Mouse (Mus musculus) mouse trophoblast stem cell (cell line): ENCODE results near the gene Ly6g6c.

Source experiments
- in situ Hi-C, 2 experiments: fragments of 300-500 bp; cut with MseI, MboI; formaldehyde crosslinking; loops; 2 replicates in 1 of 2; 3 replicates in 1 of 2; pipeline ENCODE4 v1.15.1; 2025

Ly6g6c gene

GRCm38 (mm10) chr17:35080710-35081109, 15.5 kb downstream of the Ly6g6c start:
- in situ Hi-C loops, result no loop called here

DNA sequence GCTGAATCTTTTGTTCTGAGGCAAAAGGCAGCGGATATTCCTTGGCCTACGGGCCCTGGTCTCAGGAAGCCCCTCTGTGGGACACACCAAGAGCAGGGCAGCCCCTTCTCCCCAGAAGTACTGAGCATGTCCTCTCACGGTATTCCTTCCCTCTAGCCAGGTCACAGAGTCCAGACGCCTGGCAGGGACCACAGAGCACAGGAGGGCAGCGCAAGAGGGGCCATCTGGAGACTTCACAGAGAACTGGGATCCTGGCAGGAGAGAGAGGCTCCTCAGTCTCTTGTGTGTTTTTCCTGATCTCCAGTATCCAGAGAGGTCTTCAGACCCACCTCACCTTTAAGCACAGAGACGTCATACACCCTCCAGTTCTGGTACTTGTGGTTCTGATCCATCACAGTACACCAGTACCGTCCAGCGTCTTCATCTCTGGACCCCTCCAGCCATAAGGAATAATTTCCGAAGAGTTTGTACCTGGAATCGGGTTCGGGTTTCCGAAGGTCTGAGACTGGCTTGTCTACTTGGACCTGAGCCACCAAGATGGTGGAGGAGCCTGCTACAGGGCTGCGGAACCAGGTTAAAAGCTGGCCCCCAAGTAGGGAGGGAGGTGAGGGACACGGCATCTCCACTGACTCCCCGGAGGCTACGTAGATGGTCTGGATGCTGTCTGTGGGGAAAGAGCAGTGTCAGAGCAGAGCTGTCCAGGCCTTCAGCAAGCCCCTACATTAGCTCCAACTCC, 17.8 kb downstream of the Ly6g6c start:
- in situ Hi-C loops, result no loop called here

DNA sequence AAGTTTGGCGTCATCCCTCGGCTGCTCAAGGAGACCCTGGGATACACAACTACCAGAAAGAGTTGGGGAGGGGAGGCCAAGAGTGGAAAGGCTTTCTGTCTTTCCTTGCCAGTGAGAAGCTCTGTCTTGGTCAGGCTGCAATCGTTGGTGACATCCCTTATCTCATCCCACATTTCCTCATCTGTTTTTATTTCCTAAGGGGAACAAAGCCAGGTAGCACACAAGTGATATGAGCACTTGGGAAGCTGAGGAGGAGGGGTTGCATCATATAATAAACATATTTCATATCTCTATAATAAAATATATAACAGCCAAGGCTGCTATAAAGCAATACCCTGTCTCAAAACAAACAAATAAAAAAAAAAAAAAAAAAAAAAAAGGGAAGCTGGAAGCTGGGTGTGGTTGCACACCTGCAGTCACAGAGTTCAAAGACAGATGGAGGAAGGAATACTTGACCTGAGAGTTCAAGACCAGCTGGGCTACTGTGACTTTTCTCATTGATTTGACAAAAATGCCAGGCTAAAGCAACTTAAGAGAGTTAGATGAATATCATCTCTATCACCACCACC, 18.8 kb downstream of the Ly6g6c start:
- in situ Hi-C loops, result no loop called here

- in situ Hi-C loops, result no loop called here
These were observed 20.1 kb downstream of the Ly6g6c start, which contains the start of gene Ly6g6f for GRCm38 (mm10) chr17:35085208-35085865. TSS of gene Ly6g6f (minus strand) at chr17:35085610.

GRCm38 (mm10) chr17:35088151-35088550, 23.0 kb downstream of the Ly6g6c start:
- in situ Hi-C loops, result no loop called here

- in situ Hi-C loops, result no loop called here
These were observed 23.8 kb downstream of the Ly6g6c start, which contains the start of gene Abhd16a for GRCm38 (mm10) chr17:35088825-35089644. TSS of gene Abhd16a (plus strand) at chr17:35089263.

GRCm38 (mm10) chr17:35090166-35090932, 25.2 kb downstream of the Ly6g6c start:
- in situ Hi-C loops, result no loop called here

DNA sequence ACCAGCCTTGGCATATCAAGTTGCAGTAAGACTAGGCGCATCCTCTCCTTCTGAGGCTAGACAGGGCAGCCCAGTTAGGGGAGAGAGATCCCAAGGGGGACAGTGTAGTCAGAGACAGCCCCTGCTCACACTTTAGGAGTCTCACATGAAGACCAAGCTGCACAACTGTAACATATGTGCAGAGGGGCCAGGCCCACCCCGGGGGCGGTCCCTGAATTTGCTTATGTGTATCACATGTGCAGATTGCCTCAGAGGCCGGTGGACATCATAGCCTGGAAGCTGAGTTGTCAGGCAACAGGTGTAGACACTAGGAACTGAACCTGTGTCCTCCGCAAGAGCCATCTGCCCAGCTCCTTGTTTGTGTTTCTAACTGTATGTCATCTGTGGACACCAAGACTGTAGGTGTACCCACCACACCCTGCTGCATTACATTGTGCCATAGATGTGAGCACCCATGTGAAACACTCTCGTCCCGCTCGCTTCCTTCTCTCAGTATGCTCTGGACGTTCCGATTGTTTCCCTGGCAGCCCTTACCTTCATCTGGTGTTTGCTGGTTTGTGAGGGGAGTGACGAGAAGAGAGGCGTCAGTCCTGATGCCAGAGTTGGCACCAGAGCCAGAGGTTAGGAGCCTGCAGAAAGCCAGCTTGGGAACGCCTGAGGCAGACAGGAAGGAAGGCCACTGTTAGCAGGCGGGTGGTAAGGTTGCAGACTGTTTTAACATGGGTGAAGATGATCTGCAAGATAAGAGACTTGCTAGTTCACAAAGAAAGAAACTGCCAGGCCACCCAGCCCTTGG, 27.4 kb downstream of the Ly6g6c start:
- in situ Hi-C loops, result no loop called here

DNA sequence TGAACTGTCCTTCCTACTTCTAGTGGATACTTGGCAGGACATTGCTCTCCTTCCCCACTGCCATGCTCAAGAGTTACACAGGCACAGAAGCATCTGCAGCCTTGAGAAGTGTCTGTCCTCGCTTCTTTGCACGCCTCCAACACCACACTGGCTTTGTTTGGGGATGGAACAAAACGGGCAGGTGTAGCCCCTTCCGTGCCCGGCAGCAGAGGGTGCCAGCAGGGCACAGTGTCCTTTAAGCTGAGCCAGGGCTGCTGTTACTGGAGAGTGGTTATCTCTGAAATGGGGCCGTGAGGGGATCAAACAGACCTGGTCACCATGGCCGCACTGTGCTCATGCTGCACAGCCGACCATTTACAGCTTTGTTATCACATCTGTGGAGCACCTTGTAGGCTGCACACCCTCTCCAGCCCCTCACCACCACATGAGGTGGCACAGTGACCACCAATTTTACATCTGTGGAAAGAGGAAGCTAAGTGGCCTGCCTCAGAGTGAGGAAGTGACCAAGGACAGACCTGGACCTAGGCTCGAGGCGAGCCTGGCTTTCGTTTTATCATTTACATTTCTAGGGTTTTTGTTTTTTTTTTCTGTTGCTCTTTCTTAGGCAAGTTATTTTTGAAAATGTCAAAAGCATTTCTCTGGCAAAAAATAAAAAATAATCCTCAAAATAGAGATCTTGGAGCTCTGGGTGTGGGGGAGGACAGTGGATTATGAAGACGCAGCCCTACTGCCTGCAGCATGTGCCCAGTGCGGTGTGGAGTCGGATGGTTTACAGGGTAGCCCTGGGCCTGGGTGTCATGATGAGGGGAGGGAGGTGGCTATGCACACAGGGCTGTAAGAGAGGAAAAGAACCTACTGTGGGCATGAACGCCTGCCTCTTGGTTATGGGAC, 29.5 kb downstream of the Ly6g6c start:
- in situ Hi-C loops, result no loop called here

DNA sequence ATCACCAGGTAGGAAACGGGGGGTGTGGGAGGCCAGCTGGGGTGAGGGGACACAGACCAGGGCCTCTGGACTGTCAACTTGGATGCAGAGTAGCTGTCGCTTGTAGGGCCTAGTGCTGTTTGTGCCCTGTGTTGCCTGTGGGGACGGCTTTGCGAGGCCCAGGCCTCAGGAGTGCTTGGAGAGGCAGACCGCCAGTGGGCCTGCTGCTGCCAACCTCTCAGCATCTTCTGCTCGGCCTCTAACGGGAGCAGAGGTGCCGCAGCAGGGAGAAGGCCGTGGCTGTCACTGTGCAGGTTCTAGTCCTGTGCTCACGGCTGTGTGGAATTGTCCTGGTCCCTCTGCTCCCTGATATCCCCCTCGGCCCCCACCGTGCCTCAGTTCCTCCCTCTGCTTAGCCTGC, 31.4 kb downstream of the Ly6g6c start:
- in situ Hi-C loops, result no loop called here

- in situ Hi-C loops, result no loop called here
These were observed 32.0 kb downstream of the Ly6g6c start for GRCm38 (mm10) chr17:35097164-35097655.

GRCm38 (mm10) chr17:35100196-35100765, 35.1 kb downstream of the Ly6g6c start:
- in situ Hi-C loops, result loop anchor here in 1 of 2 experiments (25.0 kb wide), 1 partner anchor 88 kb away; the partner anchor contains the start of genes Vars and Vwa7

- in situ Hi-C loops, result loop anchor here in 1 of 2 experiments (25.0 kb wide), 1 partner anchor 89 kb away; the partner anchor contains the start of genes Vars and Vwa7
These were observed 36.0 kb downstream of the Ly6g6c start for GRCm38 (mm10) chr17:35101161-35101560.

DNA sequence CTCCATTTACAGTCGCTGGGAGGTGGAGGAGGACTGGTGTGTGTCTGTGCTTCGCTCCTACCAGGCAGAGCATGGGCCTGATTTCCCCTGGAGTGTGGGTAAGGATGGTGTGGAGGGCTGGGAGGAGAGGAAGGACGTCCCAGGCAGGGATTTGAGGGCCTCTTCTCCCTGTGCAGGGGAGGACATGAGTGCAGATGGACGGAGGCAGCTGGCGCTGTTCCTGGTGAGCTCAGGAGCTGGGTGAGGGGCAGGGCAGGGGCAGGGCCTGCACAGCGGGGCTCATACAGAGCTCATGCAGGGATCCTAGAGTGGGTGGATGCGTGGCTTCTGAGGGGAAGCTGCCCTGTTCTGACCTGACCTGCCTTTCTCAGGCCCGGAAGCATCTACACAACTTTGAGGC, 37.1 kb downstream of the Ly6g6c start:
- in situ Hi-C loops, result loop anchor here in 1 of 2 experiments (25.0 kb wide), 1 partner anchor 90 kb away; the partner anchor contains the start of genes Vars and Vwa7

- in situ Hi-C loops, result loop anchor here in 1 of 2 experiments (25.0 kb wide), 1 partner anchor 91 kb away; the partner anchor contains the start of genes Vars and Vwa7
These were observed 38.1 kb downstream of the Ly6g6c start for GRCm38 (mm10) chr17:35103221-35103690.

DNA sequence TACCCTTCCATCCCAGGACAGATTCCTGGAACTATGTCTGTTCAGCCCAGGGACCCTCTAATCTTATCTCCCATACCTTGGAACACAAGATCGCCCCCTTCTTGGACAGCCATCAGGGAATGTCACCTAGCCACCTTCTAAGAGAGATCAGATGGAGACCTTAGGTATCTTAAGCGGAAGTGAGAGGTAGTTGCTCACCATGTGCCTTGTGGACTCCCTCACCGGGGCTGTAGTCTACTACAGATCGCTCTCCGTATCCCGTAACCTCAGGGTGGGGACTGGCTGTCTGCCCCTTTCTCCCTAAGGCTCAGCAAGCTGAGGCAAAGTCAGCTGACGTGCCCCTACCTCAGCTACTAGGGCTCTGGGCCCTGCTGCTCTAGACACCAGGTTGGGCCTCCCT, 38.9 kb downstream of the Ly6g6c start:
- in situ Hi-C loops, result loop anchor here in 1 of 2 experiments (25.0 kb wide), 1 partner anchor 92 kb away; the partner anchor contains the start of genes Vars and Vwa7

DNA sequence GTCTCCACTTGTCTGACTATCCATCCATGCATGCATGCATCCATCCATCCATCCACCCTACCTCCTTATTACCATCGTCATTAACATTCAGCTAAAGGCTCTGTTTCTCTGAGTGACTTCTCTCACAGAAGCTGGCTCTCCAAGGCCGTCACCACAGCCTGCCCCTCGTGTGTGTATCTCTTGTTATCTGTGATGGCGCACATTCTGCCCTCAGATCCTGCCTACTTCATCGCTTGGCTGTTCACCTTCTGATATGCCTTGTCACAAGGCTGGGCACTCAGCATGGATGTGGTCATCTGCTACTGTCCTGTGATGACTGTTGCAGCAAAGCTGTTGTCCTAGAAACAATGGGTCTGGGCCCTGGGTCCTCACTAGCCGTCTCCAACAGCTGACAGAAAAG, 39.6 kb downstream of the Ly6g6c start:
- in situ Hi-C loops, result loop anchor here (5.0 to 25.0 kb wide), 2 partner anchors 82 to 92 kb away; partner anchors contain the start of genes Vars (in 1 of the 2) and Vwa7 (in 1 of the 2)
